ENCODE assay signal across 30 mouse cellular contexts in the genomic region with DNA sequence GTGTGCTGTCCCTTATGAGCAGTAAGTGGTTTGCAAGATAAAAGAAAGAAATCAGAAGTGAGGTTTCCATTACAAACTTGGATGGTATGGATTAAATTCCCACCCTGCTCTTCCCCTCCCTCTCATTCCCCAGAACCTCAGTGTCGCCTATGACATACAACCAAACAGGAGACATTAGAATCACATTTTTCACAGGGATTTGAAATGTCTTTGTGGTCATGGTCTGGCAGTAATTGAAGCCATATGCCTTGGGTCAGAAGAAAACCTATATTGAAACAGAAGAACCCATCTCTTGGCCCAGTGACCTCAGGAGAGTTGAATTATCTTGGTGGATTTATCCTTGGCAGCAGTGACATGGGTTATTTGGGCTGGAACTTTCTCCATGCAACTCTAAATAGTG.
DNase-seq lines count a peak whose midpoint lies in the region; ATAC-seq lines count a peak whose summit lies in the region.
"Had no signal": no experiment of that assay in that cellular context is flagged by ENCODE, and none has a peak within 500 bp of the region (broad histone marks: within the 10 kb centered on the region; RNA-seq: fewer than 3 reads in every experiment).

No protein-coding gene starts in this region.

- H3K9ac ChIP-seq in kidney, embryonic 14.5 days (ENCODE audit: low read depth, low read length) = no peak overlapping the region
- H3K9ac ChIP-seq in embryonic facial prominence, embryonic 12.5 days = no peak overlapping the region
- H3K9ac ChIP-seq: forebrain, embryonic 13.5 days; heart, embryonic 15.5 days; hindbrain, embryonic 12.5 days; limb, embryonic 12.5 days; liver, embryonic 12.5 days; liver, postnatal 0 days; stomach, embryonic 15.5 days had no signal

- intact Hi-C loops in heart, postnatal 14 days (cut with DNase I) = no loop called here

- ATAC-seq in kidney, embryonic 14.5 days (ENCODE audit: low FRiP score, low TSS enrichment) = peak; percentile 78
- no peak for ATAC-seq in embryonic facial prominence, embryonic 12.5 days (ENCODE audit: insufficient number of reproducible peaks, insufficient read depth, low FRiP score, low TSS enrichment)
- ATAC-seq in megakaryocyte progenitor cell, adult 5-6 weeks (replicated peaks; ENCODE audit: poor library complexity) = no peak
- ATAC-seq: forebrain, embryonic 13.5 days; hindbrain, postnatal 0 days; intestine, embryonic 16.5 days; liver, embryonic 12.5 days; liver, postnatal 0 days; Patski had no signal

- no peak for DNase-seq in kidney, adult 8-10 months
- peak; percentile 61 for DNase-seq in embryo, embryonic 10 days (ENCODE audit: low spot score)
- peak; percentile 16 for DNase-seq in hindlimb bud, embryonic 11.5 days (ENCODE audit: extremely low spot score, low read depth, low spot score)
- no peak for DNase-seq in adrenal gland, adult (ENCODE audit: inconsistent age in 2 of 2, low spot score in 1 of 2)
- DNase-seq in heart, postnatal 14 days = no peak
- DNase-seq: adrenal gland, postnatal 14 days; cerebellum, adult 18-20 months; cerebellum, postnatal 10 days; gastrocnemius, postnatal 14 days; heart, postnatal 36 days; kidney, postnatal 10 days; liver, postnatal 0 days; lung, postnatal 36 days; midbrain, embryonic 14.5 days; retina, postnatal 1 day; right cerebral cortex, postnatal 25 days; thymus, postnatal 14 days had no signal

- H3K4me3 ChIP-seq in kidney, embryonic 14.5 days (ENCODE audit: low read length) = no peak overlapping the region
- H3K4me3 ChIP-seq in embryonic facial prominence, embryonic 12.5 days = no peak overlapping the region
- H3K4me3 ChIP-seq: forebrain, embryonic 13.5 days; heart, embryonic 15.5 days; hindbrain, embryonic 12.5 days; limb, embryonic 12.5 days; liver, embryonic 12.5 days; megakaryocyte, embryonic 14.5 days; stomach, embryonic 15.5 days had no signal

- no peaks in the 10 kb centered on the region for H3K27me3 ChIP-seq in kidney, embryonic 14.5 days (ENCODE audit: control insufficient read depth, insufficient read depth, low read length)
- H3K27me3 ChIP-seq in embryonic facial prominence, embryonic 12.5 days = no peaks in the 10 kb centered on the region
- H3K27me3 ChIP-seq: forebrain, embryonic 13.5 days; heart, embryonic 15.5 days; hindbrain, embryonic 12.5 days; limb, embryonic 12.5 days; liver, embryonic 12.5 days; megakaryocyte, embryonic 14.5 days; Patski; stomach, embryonic 15.5 days had no signal

- H3K4me2 ChIP-seq in kidney, embryonic 14.5 days (replicated peaks; ENCODE audit: low read depth, low read length) = no peak overlapping the region
- H3K4me2 ChIP-seq in embryonic facial prominence, embryonic 12.5 days (replicated peaks) = no peak overlapping the region
- H3K4me2 ChIP-seq: forebrain, embryonic 13.5 days; heart, embryonic 15.5 days; hindbrain, embryonic 12.5 days; limb, embryonic 12.5 days; liver, embryonic 12.5 days; stomach, embryonic 15.5 days had no signal

- H3K27ac ChIP-seq in kidney, embryonic 14.5 days (ENCODE audit: low read depth, low read length) = no peak overlapping the region
- H3K27ac ChIP-seq in embryonic facial prominence, embryonic 12.5 days = 0 out of 2 replicates have a peak overlapping the region, but pooled peaks have one; percentile 30
- H3K27ac ChIP-seq: forebrain, embryonic 13.5 days; heart, embryonic 15.5 days; hindbrain, embryonic 12.5 days; hindbrain, postnatal 0 days; limb, embryonic 12.5 days; liver, embryonic 12.5 days; stomach, embryonic 15.5 days had no signal

- no peaks in the 10 kb centered on the region for H3K9me3 ChIP-seq in kidney, embryonic 14.5 days (ENCODE audit: control insufficient read depth, low read length)
- no peaks in the 10 kb centered on the region for H3K9me3 ChIP-seq in embryonic facial prominence, embryonic 12.5 days
- H3K9me3 ChIP-seq: forebrain, embryonic 13.5 days; heart, embryonic 15.5 days; hindbrain, embryonic 12.5 days; limb, embryonic 12.5 days; liver, embryonic 12.5 days; megakaryocyte, embryonic 14.5 days; stomach, embryonic 15.5 days had no signal

- no peaks in the 10 kb centered on the region for H3K4me1 ChIP-seq in kidney, embryonic 14.5 days (ENCODE audit: control insufficient read depth, insufficient read depth, low read length)
- peaks cover 6% of the 10 kb centered on the region; the same call in 1 of the 2 replicates for H3K4me1 ChIP-seq in embryonic facial prominence, embryonic 12.5 days
- H3K4me1 ChIP-seq: forebrain, embryonic 13.5 days; heart, embryonic 15.5 days; hindbrain, embryonic 12.5 days; limb, embryonic 12.5 days; liver, embryonic 12.5 days; megakaryocyte, embryonic 14.5 days; stomach, embryonic 15.5 days had no signal

- H3K36me3 ChIP-seq in kidney, embryonic 14.5 days (ENCODE audit: control insufficient read depth, insufficient read depth, low read length) = no peaks in the 10 kb centered on the region
- H3K36me3 ChIP-seq in embryonic facial prominence, embryonic 12.5 days = no peaks in the 10 kb centered on the region
- H3K36me3 ChIP-seq: heart, embryonic 15.5 days; hindbrain, embryonic 12.5 days; limb, embryonic 12.5 days; liver, embryonic 12.5 days; stomach, embryonic 15.5 days had no signal

- 40% methylated on average over 1 of the region's 1 CpGs for WGBS in kidney, embryonic 14.5 days
- 27% methylated on average over 1 of the region's 1 CpGs for WGBS in embryonic facial prominence, embryonic 12.5 days

Comparison
In these comparisons a context has a peak if more than half of its experiments do, and no peak if none do; other contexts are left out.
1. DNase-seq: peak in embryo, embryonic 10 days (single experiment) and hindlimb bud, embryonic 11.5 days (single experiment); none in kidney, adult 8-10 months (0 of 2), adrenal gland, adult (0 of 2) and heart, postnatal 14 days (0 of 2).